Mouse (Mus musculus) hindbrain, embryonic 15.5 days (tissue): ENCODE measurements around the gene Zfp213. TPM values are rescaled to one million over a fixed set of nuclear protein-coding genes. Genes with fewer than 3 reads are reported as not detected.

Experiments used
- ATAC-seq: fragments of 200-750 bp; cut with Nextera tagmentation; 2 replicates; pipeline ENCODE4 v1.8.0; 2017; ENCODE audit warnings: low read depth, moderate number of reproducible peaks, moderate TSS enrichment; ENCODE audit not compliant: low FRiP score
- H3K27ac ChIP-seq: fragments of 300-500 bp; sonication (generic); replicated peaks from 2 replicates; pipeline ENCODE4 v1.5.1; 2015; ENCODE audit warnings: mild to moderate bottlenecking, inconsistent platforms
- H3K27me3 ChIP-seq: fragments of 300-500 bp; sonication (generic); 2 replicates; pipeline ENCODE4 v1.6.1; 2015; ENCODE audit warnings: control low read depth, inconsistent platforms
- H3K36me3 ChIP-seq: fragments of 300-500 bp; sonication (generic); 2 replicates; pipeline ENCODE4 v1.6.1; 2015; ENCODE audit warnings: control low read depth, inconsistent platforms
- H3K4me1 ChIP-seq: fragments of 300-500 bp; sonication (generic); replicated peaks from 2 replicates; pipeline ENCODE4 v1.6.1; 2015; ENCODE audit warnings: control low read depth, inconsistent platforms
- H3K4me2 ChIP-seq: fragments of 300-500 bp; sonication (generic); 2 replicates; pipeline ENCODE4 v1.6.1; 2015; ENCODE audit warnings: moderate library complexity, mild to moderate bottlenecking, inconsistent platforms
- H3K4me3 ChIP-seq: fragments of 300-500 bp; sonication (generic); 2 replicates; pipeline ENCODE4 v1.5.1; 2015; ENCODE audit warnings: mild to moderate bottlenecking, inconsistent platforms
- H3K9ac ChIP-seq: fragments of 300-500 bp; sonication (generic); 2 replicates; pipeline ENCODE4 v1.6.1; 2015; ENCODE audit warnings: inconsistent platforms
- H3K9me3 ChIP-seq: fragments of 300-500 bp; sonication (generic); 2 replicates; pipeline ENCODE4 v1.6.1; 2016; ENCODE audit warnings: control low read depth, inconsistent platforms
- WGBS: fragments of 180-500 bp; shearing (Covaris S2); methylation state at CpG from one replicate; pipeline ENCODE4 v1.1.7; 2015; 5-methylcytosine and 5-hydroxymethylcytosine counted together
- polyA plus RNA-seq: library from polyadenylated mRNA; unstranded; fragments of >200 nt; fragmentation: Nextera tagmentation; extraction: Ambion mirVana; gene quantifications from 2 replicates; pipeline ENCODE4 v1.2.1, GENCODE M21; 2015

Gene Zfp213
- polyA plus RNA-seq, 1 experiment from 2014 or later, result 19.8 TPM

DNA sequence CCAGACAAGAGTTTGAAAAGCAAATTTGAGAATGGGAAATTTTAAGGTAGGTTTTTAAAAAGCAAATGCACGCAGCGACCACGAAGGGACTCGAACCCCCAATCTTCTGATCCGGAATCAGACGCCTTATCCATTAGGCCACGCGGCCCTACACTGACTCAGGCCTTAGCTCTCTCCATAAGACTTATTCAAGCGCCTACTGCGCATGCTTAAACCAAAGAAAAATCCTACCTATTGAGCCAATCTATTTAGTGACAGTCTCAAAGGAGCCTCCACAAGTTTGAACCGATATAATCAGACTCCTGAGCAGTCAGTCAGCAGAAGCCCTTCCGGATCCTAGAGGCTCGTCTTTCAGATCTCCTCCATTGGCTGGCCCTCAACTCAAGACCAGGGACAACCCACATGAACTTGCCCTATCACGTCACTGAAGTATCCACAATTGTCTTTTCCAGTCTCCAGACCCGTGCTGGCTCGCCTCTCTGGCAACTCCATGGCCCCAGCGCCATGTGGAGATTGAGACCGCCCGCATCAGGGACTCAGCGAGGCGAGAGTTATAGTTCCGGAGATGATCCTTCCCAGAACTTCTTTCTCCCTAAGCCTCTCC lies 13.7 kb downstream of the Zfp213 start:
- peak; percentile 72 for ATAC-seq
- Histone ChIP-seq H3K27ac (peak overlapping the region; percentile 82), H3K9ac (peak overlapping the region; percentile 56), H3K4me2 (peak overlapping the region; percentile 80), H3K4me1 (peaks cover 11% of the 10 kb centered on the region), H3K9me3 (no peaks in the 10 kb centered on the region), H3K27me3 (no peaks in the 10 kb centered on the region), H3K36me3 (peaks cover 2% of the 10 kb centered on the region; the same call in 1 of the 2 replicates), H3K4me3 (peak overlapping the region; percentile 70)
- under 1% methylated on average over 22 of the region's 22 CpGs for WGBS

DNA sequence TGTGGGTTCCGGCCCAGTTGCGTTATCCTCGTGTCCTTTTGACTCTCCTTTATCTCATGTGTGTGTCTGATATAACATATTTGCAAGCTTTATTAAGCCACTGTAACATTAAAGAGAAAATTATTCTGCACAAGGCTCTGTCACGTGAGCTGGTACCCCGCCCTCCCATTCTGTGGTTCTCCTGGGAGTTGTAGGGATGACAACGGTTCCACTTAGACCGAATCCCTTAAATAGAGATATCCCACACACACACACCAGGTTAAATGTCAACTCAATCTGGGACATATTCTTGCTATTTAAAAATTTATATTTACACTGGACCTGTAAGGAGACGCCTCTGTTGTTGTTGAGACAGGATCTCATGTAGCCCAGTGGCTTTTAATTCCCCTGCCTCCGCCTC lies 14.6 kb downstream of the Zfp213 start:
- H3K9me3 ChIP-seq, result no peaks in the 10 kb centered on the region
- no peaks in the 10 kb centered on the region for H3K36me3 ChIP-seq
- ATAC-seq, result no peak
- peaks cover 11% of the 10 kb centered on the region for H3K4me1 ChIP-seq
- H3K9ac ChIP-seq, result peak overlapping the region; percentile 51
- peak overlapping the region; percentile 80 for H3K4me2 ChIP-seq
- H3K27ac ChIP-seq, result peak overlapping the region; percentile 74
- H3K27me3 ChIP-seq, result no peaks in the 10 kb centered on the region
- H3K4me3 ChIP-seq, result peak overlapping the region; percentile 70
- WGBS, result 3% methylated on average over 9 of the region's 9 CpGs

DNA sequence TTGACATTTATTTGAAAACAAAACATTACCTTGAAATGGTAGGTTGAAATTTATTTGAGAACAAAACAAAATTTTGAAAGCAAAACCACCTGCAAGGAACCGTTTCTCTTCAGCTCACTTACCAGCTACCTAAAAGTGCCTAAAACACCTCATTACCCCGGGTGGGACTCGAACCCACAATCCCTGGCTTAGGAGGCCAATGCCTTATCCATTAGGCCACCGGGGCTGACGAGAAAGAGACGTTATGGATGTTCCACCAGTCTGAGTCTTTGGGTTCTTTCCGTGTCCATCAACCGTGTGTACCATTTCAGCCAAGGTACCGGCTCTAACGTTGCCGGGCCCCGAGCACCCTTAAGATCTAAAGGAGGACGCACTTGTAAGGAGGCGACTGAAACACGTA lies 15.4 kb downstream of the Zfp213 start:
- H3K36me3 ChIP-seq, result no peaks in the 10 kb centered on the region
- H3K27me3 ChIP-seq, result no peaks in the 10 kb centered on the region
- peak overlapping the region; percentile 74 for H3K27ac ChIP-seq
- H3K4me1 ChIP-seq, result peaks cover 11% of the 10 kb centered on the region
- H3K9me3 ChIP-seq, result no peaks in the 10 kb centered on the region
- ATAC-seq, result peak; percentile 20; the same call in 1 of the 2 replicates
- under 1% methylated on average over 15 of the region's 15 CpGs for WGBS
- H3K4me2 ChIP-seq, result peak overlapping the region; percentile 80
- peak overlapping the region; percentile 70 for H3K4me3 ChIP-seq
- H3K9ac ChIP-seq, result peak overlapping the region; percentile 51

DNA sequence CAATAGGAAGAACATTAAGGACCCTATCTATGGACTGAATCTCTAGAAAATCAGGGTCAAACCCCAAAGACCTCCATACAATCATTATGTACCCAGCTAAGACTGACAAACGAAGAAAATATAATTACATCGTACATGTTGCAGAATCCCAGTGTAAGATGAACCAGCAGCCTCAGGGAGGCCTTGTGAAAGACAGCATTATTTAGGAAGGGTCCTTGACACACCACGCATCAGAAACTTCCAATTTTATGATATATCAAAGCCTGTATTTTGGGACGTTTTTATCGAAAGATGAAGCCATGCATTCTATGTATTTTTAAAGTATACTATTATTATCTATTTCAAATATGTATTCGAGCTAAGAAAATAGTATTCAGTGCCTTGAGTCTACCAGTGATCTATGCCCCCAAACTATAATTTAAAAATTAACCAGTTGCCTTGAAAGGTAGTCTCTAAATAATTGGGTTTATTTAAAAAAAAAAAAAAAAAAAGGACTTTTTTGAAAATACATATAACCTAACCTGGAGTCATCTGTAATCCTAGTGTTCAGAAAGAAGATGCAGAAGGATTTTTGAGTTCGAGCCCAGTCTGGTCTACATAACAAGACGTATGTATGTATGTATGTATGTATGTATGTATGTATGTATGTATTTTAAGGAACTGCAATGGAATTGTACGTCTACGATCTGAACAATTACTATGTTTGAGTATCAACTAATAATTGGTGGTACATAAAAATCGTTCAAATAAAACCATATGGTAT lies 16.2 kb downstream of the Zfp213 start:
- Histone ChIP-seq H3K9ac (no peak overlapping the region), H3K27ac (no peak overlapping the region), H3K27me3 (no peaks in the 10 kb centered on the region), H3K9me3 (no peaks in the 10 kb centered on the region), H3K4me1 (peaks cover 11% of the 10 kb centered on the region), H3K36me3 (no peaks in the 10 kb centered on the region), H3K4me3 (peak overlapping the region; percentile 70), H3K4me2 (peak overlapping the region; percentile 80)
- ATAC-seq, result no peak
- 57% methylated on average over 11 of the region's 11 CpGs for WGBS

DNA sequence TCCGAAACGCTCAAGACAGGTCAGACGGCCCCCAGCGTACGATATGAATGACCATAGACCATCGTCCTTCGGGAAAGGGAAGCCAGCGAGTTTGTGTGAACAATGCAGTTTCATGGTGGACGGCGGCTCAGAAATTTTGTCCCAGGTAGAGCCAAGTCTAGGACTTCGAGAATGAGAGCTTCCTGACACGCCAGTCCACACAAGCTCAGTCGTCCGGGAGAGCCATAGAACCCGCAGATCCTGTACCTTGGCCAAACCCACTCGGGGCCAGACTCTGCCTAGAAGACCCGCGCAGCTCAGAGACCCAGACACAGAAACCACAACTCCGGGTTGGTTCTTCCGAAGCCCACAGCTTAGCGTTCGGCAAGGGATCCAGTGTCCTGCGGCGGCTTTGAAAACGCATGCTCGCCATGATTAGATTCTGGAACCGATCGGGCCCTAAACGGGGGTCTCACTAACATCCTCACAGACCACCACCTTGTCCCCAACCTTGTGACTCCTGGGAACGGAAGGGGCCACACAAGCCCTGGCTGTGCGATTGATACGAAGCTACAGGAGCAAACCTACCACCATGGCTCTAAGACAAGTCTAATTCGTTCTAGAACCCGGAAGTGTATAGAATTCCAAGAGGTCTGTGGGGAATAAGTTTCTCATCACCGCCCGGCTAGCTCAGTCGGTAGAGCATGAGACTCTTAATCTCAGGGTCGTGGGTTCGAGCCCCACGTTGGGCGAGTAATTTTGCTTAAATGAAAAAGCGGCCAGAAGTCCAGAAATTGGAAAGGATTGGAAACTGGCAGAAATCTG lies 17.1 kb downstream of the Zfp213 start:
- Histone ChIP-seq H3K27me3 (no peaks in the 10 kb centered on the region), H3K36me3 (no peaks in the 10 kb centered on the region), H3K9me3 (no peaks in the 10 kb centered on the region), H3K4me3 (peak overlapping the region; percentile 70), H3K4me2 (peak overlapping the region; percentile 57), H3K9ac (peak overlapping the region; percentile 52), H3K27ac (peak overlapping the region; percentile 72), H3K4me1 (peaks cover 15% of the 10 kb centered on the region)
- WGBS, result 2% methylated on average over 42 of the region's 42 CpGs
- ATAC-seq, result peak; percentile 9; the same call in 1 of the 2 replicates

DNA sequence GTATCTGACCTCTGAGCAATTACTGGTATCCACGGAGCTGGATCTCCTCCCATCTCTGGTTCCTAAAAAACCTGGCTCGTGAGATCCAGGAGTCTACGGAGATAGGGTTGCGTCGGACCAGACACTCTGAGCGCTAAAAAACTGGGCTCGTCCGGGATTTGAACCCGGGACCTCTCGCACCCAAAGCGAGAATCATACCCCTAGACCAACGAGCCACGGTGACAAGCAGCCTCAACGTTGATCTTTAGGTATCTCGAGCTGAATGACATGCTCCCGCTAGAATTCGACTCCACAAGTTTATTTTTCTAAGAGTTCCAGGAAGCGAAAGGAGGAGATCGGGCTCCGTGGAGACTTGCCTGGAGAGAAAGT lies 17.7 kb downstream of the Zfp213 start:
- under 1% methylated on average over 20 of the region's 20 CpGs for WGBS

DNA sequence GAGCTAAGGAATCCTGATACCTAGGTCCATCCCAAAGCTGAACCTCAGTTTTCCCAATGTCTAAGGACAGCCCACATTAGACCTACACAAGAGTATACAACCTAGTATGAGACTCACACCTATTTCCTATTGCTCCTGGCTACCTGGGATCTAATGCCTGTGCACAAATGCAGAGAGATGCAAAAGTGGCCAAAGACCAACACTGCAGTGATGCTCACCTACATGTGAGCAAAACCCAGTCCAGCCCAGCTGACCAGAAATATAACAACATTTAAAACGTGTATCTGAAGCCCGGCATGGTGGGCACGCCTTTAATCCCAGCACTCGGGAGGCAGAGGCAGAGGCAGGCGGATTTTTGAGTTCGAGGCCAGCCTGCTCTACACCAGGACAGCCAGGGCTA lies 18.2 kb downstream of the Zfp213 start:
- Histone ChIP-seq H3K36me3 (no peaks in the 10 kb centered on the region), H3K9ac (no peak overlapping the region), H3K4me1 (peaks cover 9% of the 10 kb centered on the region; the same call in 1 of the 2 replicates), H3K27me3 (0 out of 2 replicates have a peak, but pooled peaks cover 7% of the 10 kb centered on the region), H3K4me3 (peak overlapping the region; percentile 70), H3K27ac (no peak overlapping the region), H3K4me2 (peak overlapping the region; percentile 57), H3K9me3 (no peaks in the 10 kb centered on the region)
- 13% methylated on average over 6 of the region's 6 CpGs for WGBS
- ATAC-seq, result no peak

More for the DNA sequence above, 17.7 kb downstream of the Zfp213 start:
- ATAC-seq, result peak; percentile 23; the same call in 1 of the 2 replicates
- no peaks in the 10 kb centered on the region for H3K36me3 ChIP-seq
- peak overlapping the region; percentile 70 for H3K4me3 ChIP-seq
- peaks cover 14% of the 10 kb centered on the region for H3K4me1 ChIP-seq
- 0 out of 2 replicates have a peak, but pooled peaks cover 3% of the 10 kb centered on the region for H3K27me3 ChIP-seq
- peak overlapping the region; percentile 57 for H3K4me2 ChIP-seq
- peak overlapping the region; percentile 52 for H3K9ac ChIP-seq
- H3K27ac ChIP-seq, result peak overlapping the region; percentile 72
- H3K9me3 ChIP-seq, result no peaks in the 10 kb centered on the region

DNA sequence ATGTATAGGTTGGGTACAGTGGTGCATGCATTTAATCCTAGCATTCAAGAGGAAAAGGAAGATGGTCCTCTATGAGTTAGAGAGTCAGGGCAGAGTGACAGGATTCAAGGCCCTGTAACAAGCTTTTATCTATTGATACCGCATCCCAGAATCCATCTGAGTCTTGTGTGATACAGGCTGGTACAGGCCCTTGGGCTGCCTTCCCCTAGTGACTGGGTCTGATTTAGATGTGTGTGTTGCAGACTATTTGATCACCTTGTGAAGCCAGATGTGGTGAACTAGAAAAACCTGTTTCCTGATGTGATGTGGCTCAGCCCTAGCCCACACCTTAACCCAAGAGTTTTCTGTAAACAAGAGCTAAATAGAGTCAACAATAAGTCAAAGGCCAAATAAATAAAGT lies 19.3 kb downstream of the Zfp213 start:
- no peak overlapping the region for H3K4me3 ChIP-seq
- H3K4me2 ChIP-seq, result no peak overlapping the region
- no peak for ATAC-seq
- peaks cover 11% of the 10 kb centered on the region for H3K27me3 ChIP-seq
- WGBS, result 95% methylated on average over 1 of the region's 1 CpGs
- peaks cover 9% of the 10 kb centered on the region; the same call in 1 of the 2 replicates for H3K4me1 ChIP-seq
- no peak overlapping the region for H3K27ac ChIP-seq
- no peak overlapping the region for H3K9ac ChIP-seq
- no peaks in the 10 kb centered on the region for H3K9me3 ChIP-seq
- no peaks in the 10 kb centered on the region for H3K36me3 ChIP-seq

DNA sequence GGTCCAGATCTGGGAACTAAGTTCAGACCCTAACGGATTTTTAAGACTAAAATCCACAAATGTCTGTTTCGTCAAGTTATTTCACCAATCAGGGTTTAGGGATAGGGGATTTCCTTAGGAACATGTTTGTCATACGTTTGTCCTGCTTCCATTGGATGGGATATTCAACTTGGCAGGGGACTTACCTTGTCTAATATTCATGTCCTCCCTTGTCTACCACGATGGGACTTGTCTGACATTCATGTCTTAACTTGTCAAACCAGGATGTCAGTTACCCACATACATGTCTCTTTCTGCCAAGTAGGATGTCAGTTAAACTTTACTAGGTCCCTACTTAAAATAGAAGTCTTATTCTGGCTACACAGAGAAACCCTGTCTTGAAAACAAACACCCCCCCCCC lies 20.1 kb downstream of the Zfp213 start:
- 82% methylated on average over 4 of the region's 4 CpGs for WGBS

DNA sequence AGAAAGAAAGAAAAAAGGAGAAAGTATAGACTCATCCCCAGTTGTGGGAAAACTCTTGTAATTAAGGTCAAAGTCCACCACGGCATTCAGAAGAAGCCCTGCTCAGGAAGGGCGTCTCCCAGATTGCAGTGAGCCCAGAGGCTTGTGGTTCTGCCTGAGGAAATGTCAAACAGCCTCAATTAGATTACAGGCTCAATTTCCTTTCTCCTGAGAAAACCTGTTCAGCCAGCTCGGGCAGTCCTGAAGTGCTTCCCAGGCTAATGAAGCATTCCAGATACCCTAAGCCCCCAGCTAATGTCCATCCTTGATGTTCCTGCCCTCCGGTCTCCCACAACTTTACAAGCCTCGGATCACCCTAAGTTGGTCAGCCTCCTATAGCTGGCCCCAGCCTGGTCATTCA lies 20.7 kb downstream of the Zfp213 start:
- Histone ChIP-seq H3K9ac (no peak overlapping the region), H3K4me2 (no peak overlapping the region), H3K36me3 (no peaks in the 10 kb centered on the region), H3K27me3 (peaks cover 26% of the 10 kb centered on the region), H3K9me3 (no peaks in the 10 kb centered on the region), H3K4me1 (peaks cover 12% of the 10 kb centered on the region), H3K4me3 (no peak overlapping the region), H3K27ac (no peak overlapping the region)
- no peak for ATAC-seq
- WGBS, result 59% methylated on average over 5 of the region's 5 CpGs

More for the DNA sequence above, 20.1 kb downstream of the Zfp213 start:
- Histone ChIP-seq H3K36me3 (no peaks in the 10 kb centered on the region), H3K4me1 (peaks cover 9% of the 10 kb centered on the region; the same call in 1 of the 2 replicates), H3K4me2 (no peak overlapping the region), H3K9ac (no peak overlapping the region), H3K27ac (no peak overlapping the region), H3K4me3 (no peak overlapping the region), H3K9me3 (no peaks in the 10 kb centered on the region), H3K27me3 (peaks cover 19% of the 10 kb centered on the region)
- ATAC-seq, result no peak

DNA sequence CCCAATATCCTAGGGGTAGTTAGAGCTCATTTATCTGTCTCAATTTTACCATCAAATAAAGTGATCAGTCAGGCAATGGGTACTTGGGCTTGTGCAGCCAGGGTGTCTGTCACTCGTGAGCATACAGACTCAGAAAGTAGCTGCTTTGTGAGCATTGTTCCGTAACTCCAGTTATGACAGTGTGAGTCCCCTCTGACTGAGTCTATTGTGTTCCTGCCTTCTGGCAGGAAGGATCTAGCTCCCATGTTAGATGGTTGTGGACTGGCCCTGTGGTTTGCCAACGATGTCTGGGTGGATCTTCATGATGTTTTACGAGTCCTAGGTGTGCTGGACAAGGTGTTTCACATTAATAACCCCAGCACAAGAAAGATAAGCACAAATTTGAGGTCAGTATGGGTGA lies 21.2 kb downstream of the Zfp213 start:
- no peak for ATAC-seq
- no peak overlapping the region for H3K9ac ChIP-seq
- peaks cover 30% of the 10 kb centered on the region for H3K27me3 ChIP-seq
- H3K4me2 ChIP-seq, result no peak overlapping the region
- WGBS, result 45% methylated on average over 4 of the region's 4 CpGs
- H3K36me3 ChIP-seq, result no peaks in the 10 kb centered on the region
- no peak overlapping the region for H3K4me3 ChIP-seq
- no peak overlapping the region for H3K27ac ChIP-seq
- H3K4me1 ChIP-seq, result peaks cover 17% of the 10 kb centered on the region
- H3K9me3 ChIP-seq, result no peaks in the 10 kb centered on the region
